Mouse (Mus musculus) forebrain, embryonic 10.5 days (tissue): Measurements from ENCODE around the gene Lrrc8e. TPM values are rescaled to one million over a fixed set of nuclear protein-coding genes. Genes with fewer than 3 reads are reported as not detected.

Experiments
- DNase-seq: peaks from one replicate; pipeline ENCODE4 v3.0.0-alpha.2; 2017; ENCODE audit warnings: low spot score; ENCODE audit errors: extremely low spot score
- H3K27ac ChIP-seq: fragments of 300-500 bp; sonication (generic); 2 replicates; pipeline ENCODE4 v1.5.1; 2016; ENCODE audit warnings: mild to moderate bottlenecking
- H3K27me3 ChIP-seq: fragments of 300-500 bp; sonication (generic); 2 replicates; pipeline ENCODE4 v1.6.1; 2016; ENCODE audit warnings: mild to moderate bottlenecking; ENCODE audit not compliant: poor library complexity, severe bottlenecking
- H3K36me3 ChIP-seq: fragments of 300-500 bp; sonication (generic); replicated peaks from 2 replicates; pipeline ENCODE4 v1.6.1; 2016; ENCODE audit warnings: mild to moderate bottlenecking, moderate library complexity
- H3K4me1 ChIP-seq: fragments of 300-500 bp; sonication (generic); 2 replicates; pipeline ENCODE4 v1.6.1; 2016
- H3K4me3 ChIP-seq: fragments of 300-500 bp; sonication (generic); 2 replicates; pipeline ENCODE4 v1.5.1; 2016; ENCODE audit warnings: mild to moderate bottlenecking, moderate library complexity
- H3K9me3 ChIP-seq: fragments of 300-500 bp; sonication (generic); 2 replicates; pipeline ENCODE4 v1.6.1; 2016; ENCODE audit warnings: mild to moderate bottlenecking, moderate library complexity
- WGBS: fragments of 180-500 bp; shearing (Covaris S2); methylation state at CpG from one replicate; pipeline ENCODE4 v1.1.7; 2016; 5-methylcytosine and 5-hydroxymethylcytosine counted together
- polyA plus RNA-seq: library from polyadenylated mRNA; unstranded; fragments of >200 nt; fragmentation: Nextera tagmentation; extraction: Ambion mirVana; gene quantifications from 2 replicates; pipeline ENCODE4 v1.2.1, GENCODE M21; 2016

Gene Lrrc8e
- polyA plus RNA-seq, 1 experiment from 2014 or later, result 0.12 TPM

DNA sequence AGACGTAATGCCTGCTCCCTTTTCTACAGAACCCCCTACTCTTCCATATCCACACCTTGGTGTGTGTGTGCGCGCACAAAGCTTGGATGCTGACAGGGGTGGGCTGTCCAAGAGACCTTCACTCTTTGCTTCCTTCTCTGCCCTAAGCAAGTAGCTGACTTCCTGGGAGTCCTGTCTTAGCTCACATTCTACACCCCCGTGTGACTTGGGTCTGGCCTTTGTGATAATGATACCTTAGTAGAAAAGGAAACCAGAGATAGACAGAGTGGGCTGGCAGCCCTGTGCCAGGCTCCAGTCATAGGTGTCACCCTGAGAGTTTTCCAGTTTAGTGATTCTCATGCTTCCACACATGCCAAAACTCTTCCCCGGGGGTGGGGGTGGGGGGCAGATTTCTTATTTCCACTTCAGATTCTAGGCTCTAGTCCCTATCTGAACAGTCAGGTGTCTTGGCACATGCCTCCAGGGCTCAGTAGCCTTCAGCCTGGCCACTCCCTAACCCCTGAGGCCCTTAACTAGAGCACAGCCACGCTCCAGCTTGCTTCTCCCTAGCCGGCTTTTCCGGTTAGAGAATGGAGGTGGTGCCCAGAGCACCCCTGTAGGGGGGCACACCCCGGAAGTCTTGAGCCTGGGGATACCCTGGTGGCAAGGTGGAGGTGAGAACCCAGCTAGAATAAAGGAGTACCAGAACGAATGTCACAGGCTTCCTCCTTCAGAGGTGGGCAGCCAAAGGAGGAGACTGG lies 4.2 kb downstream of the Lrrc8e start:
- Histone ChIP-seq H3K27me3 (peaks cover 59% of the 10 kb centered on the region), H3K9me3 (no peaks in the 10 kb centered on the region), H3K27ac (no peak overlapping the region), H3K4me3 (no peak overlapping the region), H3K36me3 (no peaks in the 10 kb centered on the region), H3K4me1 (peaks cover 9% of the 10 kb centered on the region)
- DNase-seq, result no peak
- WGBS, result 69% methylated on average over 10 of the region's 10 CpGs

DNA sequence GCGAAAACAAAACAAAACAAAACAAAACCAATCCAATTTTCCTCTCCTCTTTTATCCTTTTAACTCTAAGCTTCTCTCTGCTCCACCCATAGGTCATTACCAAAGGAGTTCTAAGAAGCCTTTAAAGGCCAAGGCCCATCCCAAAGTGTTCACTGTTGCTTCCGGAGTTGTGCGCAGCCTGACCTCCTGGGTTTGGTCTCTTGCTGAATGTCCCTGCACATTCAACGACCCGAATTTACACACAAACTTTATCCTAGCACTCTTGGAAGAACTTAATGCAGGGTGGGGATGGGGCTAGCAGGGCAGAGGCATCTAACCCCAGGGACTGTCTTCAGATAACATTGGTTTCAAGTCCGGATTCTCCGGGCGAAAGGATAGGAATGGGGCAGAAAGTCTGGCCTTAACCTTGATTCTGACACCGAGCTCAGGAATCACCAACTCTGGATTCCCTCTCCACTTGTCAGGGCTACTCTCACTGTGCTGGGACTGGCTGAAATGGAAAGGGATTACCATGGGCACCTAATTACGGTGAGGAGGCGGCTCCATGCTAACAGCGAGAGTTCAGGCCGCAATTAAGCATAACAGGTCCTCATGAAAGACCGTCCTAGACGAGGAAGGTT lies 11.3 kb downstream of the Lrrc8e start:
- Histone ChIP-seq H3K9me3 (no peaks in the 10 kb centered on the region; the same call in 1 of the 2 replicates), H3K27me3 (peaks cover 20% of the 10 kb centered on the region; the same call in 1 of the 2 replicates), H3K36me3 (peaks cover 24% of the 10 kb centered on the region), H3K4me3 (peak overlapping the region; percentile 84), H3K4me1 (peaks cover 29% of the 10 kb centered on the region), H3K27ac (peak overlapping the region; percentile 98)
- DNase-seq, result no peak
- 22% methylated on average over 15 of the region's 15 CpGs for WGBS

DNA sequence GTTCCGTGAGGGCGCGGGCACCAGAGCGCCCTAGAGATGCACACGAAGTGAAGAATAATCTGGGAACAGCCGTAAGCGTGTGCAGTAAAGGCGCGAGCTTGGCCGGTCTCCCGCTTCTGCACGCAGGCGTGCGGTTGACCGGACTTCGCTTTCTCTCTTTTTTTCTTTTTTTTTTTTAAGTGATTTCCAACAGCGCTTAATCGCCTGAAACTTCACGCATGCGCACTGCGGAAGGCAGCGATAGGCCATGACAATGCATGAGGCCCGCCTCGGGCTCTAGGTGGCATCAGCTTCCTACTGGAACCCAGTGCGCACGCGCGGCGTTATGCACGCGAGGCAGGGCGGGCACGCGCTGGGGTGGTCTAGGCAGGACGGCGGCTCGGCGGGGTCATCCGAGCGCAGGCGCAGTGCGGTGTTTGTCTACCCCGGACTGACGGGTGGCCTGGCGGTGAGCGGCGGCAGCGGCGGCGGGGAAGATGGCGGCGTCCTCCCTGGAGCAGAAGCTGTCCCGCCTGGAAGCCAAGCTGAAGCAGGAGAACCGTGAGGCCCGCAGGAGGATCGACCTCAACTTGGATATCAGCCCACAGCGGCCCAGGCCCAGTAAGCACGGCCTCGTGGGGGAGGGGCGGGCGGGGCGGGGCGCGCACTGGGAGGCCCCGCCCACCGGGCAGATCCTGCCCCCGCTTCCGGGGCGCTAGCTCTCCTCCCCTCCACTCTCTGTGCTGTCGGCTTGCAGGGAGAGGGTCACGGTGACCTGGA lies 12.0 kb downstream of the Lrrc8e start, which contains the start of the genes Map2k7 and Gm49320:
TSS of gene Map2k7 (plus strand) at position 307 of the 759 bp plus-strand sequence.
TSS of gene Gm49320 (plus strand) at position 432 of the 759 bp plus-strand sequence.
- H3K4me3 ChIP-seq, result peak within 1 kb of the TSS; percentile 84
- peaks cover 29% of the 10 kb centered on the region for H3K4me1 ChIP-seq
- H3K9me3 ChIP-seq, result no peaks in the 10 kb centered on the region; the same call in 1 of the 2 replicates
- under 1% methylated on average over 59 of the region's 71 CpGs for WGBS
- peak within 1 kb of the TSS; percentile 98 for H3K27ac ChIP-seq
- DNase-seq, result peak; percentile 100
- peaks cover 31% of the 10 kb centered on the region for H3K36me3 ChIP-seq
- peaks cover 20% of the 10 kb centered on the region; the same call in 1 of the 2 replicates for H3K27me3 ChIP-seq

DNA sequence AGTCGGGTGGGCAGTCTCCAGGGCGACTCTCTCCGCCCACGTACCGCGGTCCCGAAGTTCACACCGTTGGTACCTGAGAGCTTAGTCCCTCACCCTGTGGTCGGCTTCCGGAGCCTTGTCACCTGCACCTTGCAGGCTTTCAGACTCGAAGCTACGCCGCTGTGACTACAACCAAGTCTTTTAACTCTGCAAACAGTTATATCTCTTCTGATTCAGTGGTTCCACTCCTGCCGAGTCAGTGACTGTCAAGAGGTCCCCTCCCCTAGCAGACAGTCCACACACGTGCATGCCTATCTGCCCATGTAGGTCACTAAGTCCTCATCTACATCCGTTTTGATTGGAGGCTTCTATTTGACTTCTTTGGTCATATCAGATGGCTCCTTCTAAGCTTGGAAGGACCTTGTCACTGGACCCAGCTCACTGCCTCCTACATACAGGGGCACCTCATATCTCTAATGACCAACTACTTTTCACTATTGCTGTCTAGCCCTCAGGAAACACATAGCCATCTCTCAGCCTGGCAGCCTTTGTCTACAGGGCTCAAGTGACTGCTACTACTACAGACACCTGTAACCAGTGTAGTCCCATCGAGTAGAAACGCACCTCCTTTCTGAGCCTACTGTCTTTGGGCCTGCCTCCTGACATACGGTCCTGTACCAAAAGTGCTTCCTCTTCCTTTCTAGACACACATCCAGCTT lies 12.7 kb downstream of the Lrrc8e start:
- no peak for DNase-seq
- Histone ChIP-seq H3K9me3 (no peaks in the 10 kb centered on the region; the same call in 1 of the 2 replicates), H3K27me3 (peaks cover 14% of the 10 kb centered on the region; the same call in 1 of the 2 replicates), H3K4me1 (peaks cover 29% of the 10 kb centered on the region), H3K4me3 (peak overlapping the region; percentile 84), H3K27ac (peak overlapping the region; percentile 98), H3K36me3 (peaks cover 38% of the 10 kb centered on the region)
- 17% methylated on average over 19 of the region's 19 CpGs for WGBS

- DNase-seq, result no peak
- H3K27me3 ChIP-seq, result peaks cover 25% of the 10 kb centered on the region
- H3K4me1 ChIP-seq, result peaks cover 25% of the 10 kb centered on the region
- no peak overlapping the region for H3K4me3 ChIP-seq
- no peak overlapping the region for H3K27ac ChIP-seq
- H3K36me3 ChIP-seq, result peaks cover 87% of the 10 kb centered on the region
- 92% methylated on average over 5 of the region's 5 CpGs for WGBS
- peaks cover 2% of the 10 kb centered on the region; the same call in 1 of the 2 replicates for H3K9me3 ChIP-seq
Observed at GRCm38 (mm10) chr8:4245061-4245460, 18.4 kb downstream of the Lrrc8e start.

DNA sequence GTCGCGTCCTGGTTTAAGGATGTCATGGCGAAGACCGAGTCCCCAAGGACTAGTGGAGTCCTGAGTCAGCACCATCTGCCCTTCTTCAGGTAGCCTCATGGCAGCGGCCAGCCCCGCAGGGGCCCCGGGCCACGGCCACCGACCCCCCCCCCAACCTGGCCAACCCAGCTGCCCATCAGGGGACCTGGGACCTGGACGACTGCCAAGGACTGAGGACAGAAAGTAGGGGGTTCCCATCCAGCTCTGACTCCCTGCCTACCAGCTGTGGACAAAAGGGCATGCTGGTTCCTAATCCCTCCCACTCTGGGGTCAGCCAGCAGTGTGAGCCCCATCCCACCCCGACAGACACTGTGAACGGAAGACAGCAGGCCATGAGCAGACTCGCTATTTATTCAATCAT lies 19.1 kb downstream of the Lrrc8e start:
- Histone ChIP-seq H3K9me3 (peaks cover 2% of the 10 kb centered on the region; the same call in 1 of the 2 replicates), H3K4me3 (no peak overlapping the region), H3K27ac (no peak overlapping the region), H3K27me3 (peaks cover 30% of the 10 kb centered on the region), H3K36me3 (peaks cover 84% of the 10 kb centered on the region), H3K4me1 (peaks cover 26% of the 10 kb centered on the region)
- no peak for DNase-seq
- WGBS, result 89% methylated on average over 13 of the region's 13 CpGs

- Histone ChIP-seq H3K9me3 (peaks cover 2% of the 10 kb centered on the region; the same call in 1 of the 2 replicates), H3K36me3 (peaks cover 69% of the 10 kb centered on the region), H3K4me3 (no peak overlapping the region), H3K27me3 (peaks cover 30% of the 10 kb centered on the region), H3K4me1 (peaks cover 31% of the 10 kb centered on the region), H3K27ac (no peak overlapping the region)
- 94% methylated on average over 8 of the region's 8 CpGs for WGBS
- DNase-seq, result no peak
Observed at GRCm38 (mm10) chr8:4247241-4247640, 20.6 kb downstream of the Lrrc8e start.

DNA sequence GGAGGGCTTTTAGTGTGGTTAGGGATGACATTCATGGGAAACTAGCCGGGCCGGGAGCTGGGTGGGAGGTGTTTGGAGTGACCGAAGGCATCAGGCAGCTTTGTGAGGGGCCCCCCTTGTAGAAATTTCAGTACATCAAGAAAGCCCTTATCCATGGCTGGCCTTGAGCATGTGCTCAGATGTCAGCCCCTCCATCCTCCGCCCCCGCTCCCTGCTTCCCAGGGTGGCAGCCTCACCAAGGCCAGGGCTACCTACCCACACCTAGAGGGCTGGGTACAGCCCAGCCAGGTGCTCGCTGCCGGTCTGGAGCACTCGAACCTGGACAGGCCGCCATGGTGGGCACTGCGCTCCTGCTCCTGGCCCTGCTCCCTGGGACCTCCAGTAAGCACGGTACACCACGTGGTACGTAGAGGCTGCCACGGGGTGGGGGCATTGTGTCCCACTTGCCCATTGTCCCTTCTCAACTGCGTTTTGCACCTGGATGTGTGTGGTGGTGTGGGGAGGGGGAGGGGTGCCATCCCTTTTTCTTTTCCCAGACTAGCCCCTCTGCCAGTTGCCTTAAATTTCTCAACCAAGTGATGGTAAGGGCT lies 21.4 kb downstream of the Lrrc8e start, which contains the start of gene Tgfbr3l:
TSS of gene Tgfbr3l (plus strand) at position 264 of the 590 bp plus-strand sequence.
- Histone ChIP-seq H3K27ac (peak within 1 kb of the TSS; percentile 60; the same call in 1 of the 2 replicates), H3K9me3 (0 out of 2 replicates have a peak, but pooled peaks cover 2% of the 10 kb centered on the region), H3K4me1 (peaks cover 35% of the 10 kb centered on the region), H3K36me3 (peaks cover 61% of the 10 kb centered on the region), H3K4me3 (peak within 1 kb of the TSS; percentile 6; the same call in 1 of the 2 replicates), H3K27me3 (peaks cover 30% of the 10 kb centered on the region)
- DNase-seq, result no peak
- 82% methylated on average over 15 of the region's 15 CpGs for WGBS

- H3K27ac ChIP-seq, result 0 out of 2 replicates have a peak overlapping the region, but pooled peaks have one; percentile 60
- 13% methylated on average over 29 of the region's 29 CpGs for WGBS
- peaks cover 51% of the 10 kb centered on the region for H3K36me3 ChIP-seq
- peaks cover 43% of the 10 kb centered on the region for H3K4me1 ChIP-seq
- H3K9me3 ChIP-seq, result 0 out of 2 replicates have a peak, but pooled peaks cover 2% of the 10 kb centered on the region
- peak overlapping the region; percentile 6; the same call in 1 of the 2 replicates for H3K4me3 ChIP-seq
- no peak for DNase-seq
- peaks cover 30% of the 10 kb centered on the region for H3K27me3 ChIP-seq
Observed at GRCm38 (mm10) chr8:4249213-4249612, 22.6 kb downstream of the Lrrc8e start.

GRCm38 (mm10) chr8:4250306-4250970 lies 23.8 kb downstream of the Lrrc8e start:
- Histone ChIP-seq H3K27ac (no peak overlapping the region), H3K4me1 (peaks cover 46% of the 10 kb centered on the region), H3K27me3 (peaks cover 30% of the 10 kb centered on the region), H3K9me3 (0 out of 2 replicates have a peak, but pooled peaks cover 2% of the 10 kb centered on the region), H3K4me3 (no peak overlapping the region; the same call in 1 of the 2 replicates), H3K36me3 (peaks cover 51% of the 10 kb centered on the region)
- 31% methylated on average over 26 of the region's 26 CpGs for WGBS
- DNase-seq, result peak; percentile 81
